Comparison of ENCODE assay signal across 8 mouse cellular contexts in genomic region chr14:31664100-31664902, GRCm38 (mm10). TPM values are rescaled to one million over a fixed set of nuclear protein-coding genes. Genes with fewer than 3 reads are reported as not detected.
DNase-seq lines count a peak whose midpoint lies in the region; ATAC-seq and TF ChIP-seq lines count a peak whose summit lies in the region.

No protein-coding gene starts in this region.

- H3K27ac ChIP-seq in spleen, adult 2 months (ENCODE audit: insufficient read depth, low read length) = peak overlapping the region; percentile 37
- H3K27ac ChIP-seq in limb, embryonic 10.5 days = peak overlapping the region; percentile 95

- H3K4me3 ChIP-seq in spleen, adult 2 months (ENCODE audit: extremely low read depth, insufficient read depth, insufficient read length) = no peak overlapping the region
- H3K4me3 ChIP-seq in limb, embryonic 10.5 days = no peak overlapping the region

- H3K4me1 ChIP-seq in spleen, adult 2 months (ENCODE audit: control insufficient read depth, insufficient read depth, insufficient read length) = peaks cover 41% of the 10 kb centered on the region
- peaks cover 66% of the 10 kb centered on the region for H3K4me1 ChIP-seq in limb, embryonic 10.5 days

- H3K9me3 ChIP-seq in limb, embryonic 10.5 days (replicated peaks) = no peaks in the 10 kb centered on the region

- TF ChIP-seq POLR2A in spleen, adult 2 months (IDR thresholded peaks at IDR 0.05; ENCODE audit: low read depth, low read length) = no peak

- TF ChIP-seq CTCF in spleen, adult 2 months (IDR thresholded peaks at IDR 0.05; ENCODE audit: extremely low read depth, insufficient read depth, insufficient read length, insufficient replicate concordance) = no peak

- H3K36me3 ChIP-seq in spleen, adult 2 months (ENCODE audit: control insufficient read depth, insufficient read depth, low read length) = no peaks in the 10 kb centered on the region
- peaks cover 19% of the 10 kb centered on the region for H3K36me3 ChIP-seq in limb, embryonic 10.5 days

- no peak for ATAC-seq in erythroblast, adult 5-6 weeks (replicated peaks; ENCODE audit: low FRiP score, poor library complexity, severe bottlenecking)

- 37% methylated on average over 18 of the region's 18 CpGs for WGBS in spleen, adult 2 months
- 88% methylated on average over 18 of the region's 18 CpGs for WGBS in limb, embryonic 10.5 days

- no peaks in the 10 kb centered on the region for H3K27me3 ChIP-seq in spleen, adult 2 months (ENCODE audit: control insufficient read depth, insufficient read depth, low read length)
- no peaks in the 10 kb centered on the region for H3K27me3 ChIP-seq in limb, embryonic 10.5 days (ENCODE audit: low read depth, poor library complexity, severe bottlenecking)

- DNase-seq in heart, adult 11 months = peak; percentile 92
- no peak for DNase-seq in heart, adult 9 months (ENCODE audit: low spot score in 2 of 2)
- DNase-seq in spleen, adult 2 months (ENCODE audit: low read depth in 1 of 2, low spot score in 2 of 2) = no peak
- no peak for DNase-seq in spleen, adult 18-20 months
- DNase-seq in limb, embryonic 10.5 days (ENCODE audit: low spot score) = no peak
- no peak for DNase-seq in cerebellum, adult 11 months
- no peak for DNase-seq in embryo, embryonic 10 days (ENCODE audit: low spot score)

RNA-seq across cellular contexts. Expression of gene Hacl1, which starts 23.2 kb away (rescaled TPM):
- polyA plus RNA-seq in spleen, adult 2 months (2012; rRNA removed) = 4.5 and 6.1 TPM in 2 replicates
- polyA plus RNA-seq in limb, embryonic 10.5 days (2016; fragmentation: Nextera tagmentation; extraction: Ambion mirVana) = 6.1 and 9.4 TPM in 2 replicates
- total RNA-seq in erythroblast, adult 5-6 weeks (2015; ENCODE audit: low replicate concordance) = 0.58 and 11.5 TPM in 2 replicates
- total RNA-seq in erythroblast, adult 5-6 weeks (2017; ENCODE audit: low replicate concordance) = 11.2 and 18.7 TPM in 2 replicates

RNA-seq across cellular contexts. Expression of gene Btd, which starts 23.5 kb away (rescaled TPM):
- 16.8 and 19.0 TPM in 2 replicates for polyA plus RNA-seq in spleen, adult 2 months (2012; rRNA removed)
- polyA plus RNA-seq in limb, embryonic 10.5 days (2016; fragmentation: Nextera tagmentation; extraction: Ambion mirVana) = 12.1 and 16.3 TPM in 2 replicates
- total RNA-seq in erythroblast, adult 5-6 weeks (2015; ENCODE audit: low replicate concordance) = 5.6 and 18.3 TPM in 2 replicates
- 4.5 and 5.3 TPM in 2 replicates for total RNA-seq in erythroblast, adult 5-6 weeks (2017; ENCODE audit: low replicate concordance)

RNA-seq across cellular contexts. Expression of gene Gm49387, which starts 23.6 kb away (rescaled TPM):
- 0.32 TPM in 1 of 2 replicates, not detected in the other for polyA plus RNA-seq in spleen, adult 2 months (2012; rRNA removed)
- polyA plus RNA-seq in limb, embryonic 10.5 days (2016; fragmentation: Nextera tagmentation; extraction: Ambion mirVana) = 0.36 and 0.50 TPM in 2 replicates
- total RNA-seq in erythroblast, adult 5-6 weeks (2015; ENCODE audit: low replicate concordance) = 2.7 TPM in 1 of 2 replicates, not detected in the other
- total RNA-seq in erythroblast, adult 5-6 weeks (2017; ENCODE audit: low replicate concordance) = not detected in 2 replicates
